Mouse (Mus musculus) myocyte (in vitro differentiated cells): Measurements from ENCODE around the gene Cxcr5. TPM values are rescaled to one million over a fixed set of nuclear protein-coding genes. Genes with fewer than 3 reads are reported as not detected.

Experiments used
- H3K27me3 ChIP-seq: one replicate; pipeline ENCODE4 v1.6.1; 2011; ENCODE audit not compliant: control insufficient read depth, insufficient read depth, insufficient read length
- H3K36me3 ChIP-seq: one replicate; pipeline ENCODE4 v1.6.1; 2011; ENCODE audit not compliant: control insufficient read depth, insufficient read depth
- H3K4me2 ChIP-seq: one replicate; pipeline ENCODE4 v1.6.1; 2011; ENCODE audit warnings: low read depth, control low read depth
- H3K4me3 ChIP-seq: one replicate; pipeline ENCODE4 v1.5.1; 2011; ENCODE audit warnings: mild to moderate bottlenecking, control low read depth, moderate library complexity
- H3K79me2 ChIP-seq: one replicate; pipeline ENCODE4 v1.6.1; 2011; ENCODE audit not compliant: control insufficient read depth, insufficient read depth
- H3ac ChIP-seq: one replicate; pipeline ENCODE4 v1.6.1; 2011; ENCODE audit not compliant: control insufficient read depth, insufficient read length
- CEBPB ChIP-seq: IDR thresholded peaks from 2 replicates; pipeline ENCODE4 v1.6.1; 2011; ENCODE audit warnings: mild to moderate bottlenecking, moderate library complexity; ENCODE audit not compliant: poor library complexity, insufficient read depth, severe bottlenecking
- E2F4 ChIP-seq: IDR thresholded peaks from one replicate; pipeline ENCODE4 v1.6.1; 2011; ENCODE audit warnings: mild to moderate bottlenecking, control low read depth, moderate library complexity; ENCODE audit not compliant: insufficient read depth
- MAX ChIP-seq: IDR thresholded peaks from one replicate; pipeline ENCODE4 v1.6.1; 2011; ENCODE audit warnings: low read depth, mild to moderate bottlenecking, control low read depth
- MYOD1 ChIP-seq, 3 experiments: IDR thresholded peaks; one replicate each; pipeline ENCODE4 v1.6.1; 2011; ENCODE audit warnings: control low read depth in 2 of 3, low read depth in 2 of 3, mild to moderate bottlenecking in 2 of 3, moderate library complexity in 1 of 3; ENCODE audit not compliant: insufficient read length in 2 of 3, control insufficient read depth in 1 of 3
- MYOG ChIP-seq, 3 experiments: IDR thresholded peaks; one replicate each; pipeline ENCODE4 v1.6.1; 2011; ENCODE audit warnings: control low read depth in 2 of 3, low read depth in 2 of 3, mild to moderate bottlenecking in 2 of 3; ENCODE audit not compliant: insufficient read length in 2 of 3, control insufficient read depth in 1 of 3, insufficient read depth in 1 of 3
- POLR2A ChIP-seq: IDR thresholded peaks from one replicate; pipeline ENCODE4 v1.6.1; 2011; ENCODE audit warnings: low read depth, mild to moderate bottlenecking, control low read depth, moderate library complexity; ENCODE audit not compliant: insufficient read length
- POLR2AphosphoS2 ChIP-seq: IDR thresholded peaks from one replicate; pipeline ENCODE4 v1.6.1; 2011; ENCODE audit warnings: low read depth, control low read depth; ENCODE audit not compliant: insufficient read length
- REST ChIP-seq: IDR thresholded peaks from one replicate; pipeline ENCODE4 v1.6.1; 2011; ENCODE audit warnings: mild to moderate bottlenecking, control low read depth, moderate library complexity; ENCODE audit not compliant: insufficient read depth, insufficient read length
- SRF ChIP-seq: IDR thresholded peaks from one replicate; pipeline ENCODE4 v1.6.1; 2011; ENCODE audit warnings: low read depth; ENCODE audit not compliant: control insufficient read depth, insufficient read length
- TCF12 ChIP-seq: IDR thresholded peaks from one replicate; pipeline ENCODE4 v1.6.1; 2011; ENCODE audit warnings: mild to moderate bottlenecking, control low read depth; ENCODE audit not compliant: poor library complexity, insufficient read depth, severe bottlenecking
- TCF3 ChIP-seq: IDR thresholded peaks from one replicate; pipeline ENCODE4 v1.6.1; 2011; ENCODE audit warnings: low read depth, control low read depth; ENCODE audit not compliant: insufficient read length
- USF1 ChIP-seq: IDR thresholded peaks from one replicate; pipeline ENCODE4 v1.6.1; 2011; ENCODE audit warnings: low read depth, mild to moderate bottlenecking, control low read depth, moderate library complexity
- polyA plus RNA-seq: library from polyadenylated mRNA; unstranded; fragments of >200 nt; fragmentation: generic; extraction: Trizol; gene quantifications from one replicate; pipeline ENCODE4 v1.2.1, GENCODE M21; 2012; ENCODE audit warnings: missing spikeins

Cxcr5 gene
- polyA plus RNA-seq, 1 experiment, result 0.01 TPM

DNA sequence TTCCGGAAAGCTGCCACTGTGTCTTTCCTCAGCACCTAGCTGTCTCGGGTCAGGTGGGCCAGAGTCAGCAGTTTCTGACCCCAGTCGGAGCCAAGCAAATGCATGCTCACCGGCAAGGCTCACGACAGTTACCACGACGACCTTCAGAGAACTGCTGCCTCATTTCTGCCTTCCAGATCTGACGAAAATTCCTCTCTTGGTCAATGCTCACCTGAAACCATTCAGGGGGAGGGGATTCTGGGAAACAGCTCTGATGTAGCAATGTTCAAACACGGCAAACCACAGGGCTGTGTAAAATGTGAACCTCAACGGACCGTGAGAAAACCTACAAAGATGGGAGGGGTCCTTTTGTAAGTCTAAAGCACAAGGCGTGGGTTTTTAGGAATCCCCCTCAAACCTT lies 1.3 kb upstream of the Cxcr5 start:
- no peaks in the 10 kb centered on the region for H3K36me3 ChIP-seq
- H3K4me2 ChIP-seq, result no peak overlapping the region
- no peaks in the 10 kb centered on the region for H3K79me2 ChIP-seq
- no peaks in the 10 kb centered on the region for H3K27me3 ChIP-seq
- no peak overlapping the region for H3ac ChIP-seq
- no peak overlapping the region for H3K4me3 ChIP-seq
- no peak for TF ChIP-seq E2F4
- no peak for TF ChIP-seq SRF
- no peak for TF ChIP-seq REST
- TF ChIP-seq MAX, result no peak
- TF ChIP-seq TCF12, result no peak
- TF ChIP-seq CEBPB, result no peak

DNA sequence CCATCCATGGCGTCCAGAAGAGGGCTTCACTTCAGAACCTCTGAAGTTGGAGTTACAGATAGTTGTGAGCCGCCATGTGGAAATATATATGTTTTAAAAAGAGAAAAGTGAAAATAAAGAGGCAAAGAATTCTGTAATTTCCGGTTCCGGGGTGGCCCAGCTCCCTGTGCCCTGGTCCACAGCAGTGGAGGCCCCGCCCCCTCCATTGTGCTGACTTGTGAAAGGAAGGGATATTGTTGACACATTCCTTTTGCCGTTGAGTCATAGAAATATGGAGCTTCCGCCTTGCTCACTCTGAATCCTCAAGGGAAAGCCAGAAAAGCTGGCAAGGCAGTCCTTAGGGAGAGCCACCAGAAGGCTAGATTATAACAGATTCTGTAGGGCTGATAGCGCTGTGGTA lies 9.5 kb downstream of the Cxcr5 start:
- H3ac ChIP-seq, result no peak overlapping the region

DNA sequence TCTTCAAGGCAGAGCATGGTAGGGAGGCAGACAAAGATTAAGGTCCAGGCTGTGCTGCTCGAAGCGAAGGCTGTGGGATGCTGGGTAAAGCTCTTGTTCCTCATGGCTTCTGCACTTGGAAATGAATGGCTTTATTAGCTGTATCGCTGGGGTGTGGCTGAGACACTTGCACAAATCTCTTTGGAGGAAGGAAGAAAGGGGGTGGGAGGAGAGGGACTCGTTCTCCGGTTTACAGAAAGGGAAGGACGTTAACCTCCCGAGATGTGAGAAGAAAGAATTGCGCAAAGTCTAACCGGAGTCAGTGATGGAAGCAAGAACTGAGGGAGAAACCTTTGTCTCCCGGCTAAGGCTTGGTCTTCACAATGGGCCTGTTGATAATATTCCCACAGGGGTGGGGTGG lies 10.5 kb downstream of the Cxcr5 start:
- H3ac ChIP-seq, result no peak overlapping the region
- H3K4me3 ChIP-seq, result no peak overlapping the region
- no peaks in the 10 kb centered on the region for H3K79me2 ChIP-seq
- H3K27me3 ChIP-seq, result no peaks in the 10 kb centered on the region
- no peak overlapping the region for H3K4me2 ChIP-seq
- H3K36me3 ChIP-seq, result no peaks in the 10 kb centered on the region
- no peak for TF ChIP-seq USF1
- TF ChIP-seq TCF12, result no peak
- no peak for TF ChIP-seq E2F4
- no peak for TF ChIP-seq POLR2A
- TF ChIP-seq TCF3, result no peak
- TF ChIP-seq CEBPB, result no peak
- TF ChIP-seq MAX, result no peak
- no peak for TF ChIP-seq POLR2AphosphoS2
- TF ChIP-seq MYOD1 (IDR thresholded peaks at IDR 0.05; ENCODE audit: control insufficient read depth in 1 of 3, insufficient read length in 2 of 3, low read depth in 2 of 3), result no peak
- no peak for TF ChIP-seq MYOG (IDR thresholded peaks at IDR 0.05; ENCODE audit: control insufficient read depth in 1 of 3, insufficient read depth in 1 of 3, insufficient read length in 2 of 3, low read depth in 2 of 3)
- no peak for TF ChIP-seq SRF
- TF ChIP-seq REST, result no peak

More for the DNA sequence above, 9.5 kb downstream of the Cxcr5 start:
- Histone ChIP-seq H3K36me3 (no peaks in the 10 kb centered on the region), H3K4me3 (no peak overlapping the region), H3K79me2 (no peaks in the 10 kb centered on the region), H3K27me3 (no peaks in the 10 kb centered on the region), H3K4me2 (peak overlapping the region; percentile 27)
- TF ChIP-seq MYOG (IDR thresholded peaks at IDR 0.05; ENCODE audit: control insufficient read depth in 1 of 3, insufficient read depth in 1 of 3, insufficient read length in 2 of 3, low read depth in 2 of 3) (no peak), REST (no peak)

DNA sequence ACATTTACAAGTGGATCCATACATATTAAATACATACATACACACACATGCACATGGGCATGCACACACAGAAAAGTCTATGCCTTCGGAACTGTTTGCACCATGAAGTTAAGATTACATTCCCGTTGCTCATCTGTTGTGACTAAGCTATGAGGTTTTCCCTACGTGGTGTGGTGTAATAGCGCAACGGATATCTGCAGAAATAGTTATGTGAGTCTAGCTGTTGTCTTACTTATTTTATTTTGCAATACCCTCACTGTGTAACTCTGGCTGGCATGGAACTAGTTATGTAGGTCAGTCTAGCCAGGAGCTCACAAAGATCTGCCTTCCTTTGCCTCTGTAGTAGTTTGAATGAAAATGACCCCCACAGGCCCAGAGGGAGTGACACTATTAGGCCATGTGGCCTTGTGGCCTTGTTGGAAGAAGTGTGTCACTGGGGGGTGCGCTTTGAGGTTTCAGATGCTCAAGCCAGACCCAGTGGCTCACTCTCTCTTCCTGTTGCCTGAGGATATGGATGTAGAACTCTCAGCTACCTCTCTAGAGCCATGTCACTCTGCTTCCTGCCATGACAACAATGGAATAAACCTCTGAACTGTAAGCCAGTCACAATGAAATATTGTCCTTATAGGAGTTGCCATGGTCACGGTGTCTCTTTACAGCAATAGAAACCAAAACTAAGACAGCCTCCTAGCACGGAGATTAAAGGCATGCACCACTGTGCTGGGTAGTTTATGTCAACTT lies 13.1 kb downstream of the Cxcr5 start:
- no peak overlapping the region for H3K4me3 ChIP-seq
- no peak overlapping the region for H3K4me2 ChIP-seq
- TF ChIP-seq POLR2A, result no peak
- no peak for TF ChIP-seq E2F4
- no peak for TF ChIP-seq TCF3
- no peaks in the 10 kb centered on the region for H3K27me3 ChIP-seq
- H3K36me3 ChIP-seq, result no peaks in the 10 kb centered on the region
- H3ac ChIP-seq, result no peak overlapping the region
- H3K79me2 ChIP-seq, result no peaks in the 10 kb centered on the region

DNA sequence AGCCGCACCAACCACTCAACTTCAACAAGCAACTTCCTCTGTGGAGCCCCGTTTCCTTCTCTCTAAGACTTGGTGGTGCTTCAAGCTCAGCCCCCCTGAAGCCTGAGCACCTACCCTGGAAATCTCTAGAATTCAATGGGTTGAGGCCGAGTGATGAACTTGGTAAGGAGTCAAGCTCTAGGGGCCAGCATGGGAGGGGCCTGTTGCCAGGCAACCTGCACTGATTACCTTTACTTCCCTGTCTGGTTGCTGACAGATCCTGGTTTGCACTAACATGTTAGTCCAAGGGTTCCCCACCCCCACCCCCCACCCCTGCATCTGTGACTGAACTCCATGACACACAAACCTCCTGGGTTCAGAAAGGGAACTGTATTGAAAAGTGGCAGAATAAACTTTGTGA lies 16.7 kb downstream of the Cxcr5 start:
- Histone ChIP-seq H3K4me3 (no peak overlapping the region), H3K79me2 (no peaks in the 10 kb centered on the region), H3K27me3 (peaks cover 5% of the 10 kb centered on the region), H3K4me2 (no peak overlapping the region), H3K36me3 (no peaks in the 10 kb centered on the region), H3ac (no peak overlapping the region)
- TF ChIP-seq CEBPB (no peak), REST (no peak), MYOD1 (IDR thresholded peaks at IDR 0.05; ENCODE audit: control insufficient read depth in 1 of 3, insufficient read length in 2 of 3, low read depth in 2 of 3) (no peak), SRF (no peak), TCF3 (no peak), MAX (no peak), POLR2A (no peak), E2F4 (no peak), USF1 (no peak), TCF12 (no peak), MYOG (IDR thresholded peaks at IDR 0.05; ENCODE audit: control insufficient read depth in 1 of 3, insufficient read depth in 1 of 3, insufficient read length in 2 of 3, low read depth in 2 of 3) (no peak), POLR2AphosphoS2 (no peak)
